Mouse (Mus musculus) colon, adult 2 months (tissue): ENCODE measurements around the gene Ccdc42. TPM values are rescaled to one million over a fixed set of nuclear protein-coding genes. Genes with fewer than 3 reads are reported as not detected.

Experiments used
- polyA plus RNA-seq: library from polyadenylated mRNA; depleted of rRNA; stranded (reverse); fragments of >200 nt; gene quantifications from 2 replicates; pipeline ENCODE4 v1.2.3, GENCODE M21; 2012; rRNA removed

Ccdc42 gene
- polyA plus RNA-seq = not detected in 2 replicates

GRCm38 (mm10) chr11:68586721-68587120, at the start of gene Ccdc42:
Gene Ccdc42, plus strand, starts transcription at chr11:68587021.

GRCm38 (mm10) chr11:68555918-68556584, 30.8 kb upstream of the Ccdc42 start, which contains the start of gene Mfsd6l:
Gene Mfsd6l, plus strand, starts transcription at chr11:68556186.

Other genes starting within 250 kb of the Ccdc42 start
- gene Ntn1, start 186.2 kb upstream of the Ccdc42 start, polyA plus RNA-seq = 35.2 and 38.9 TPM in 2 replicates
- gene Pik3r5, start 154.9 kb upstream of the Ccdc42 start, polyA plus RNA-seq = 5.8 and 5.9 TPM in 2 replicates
- gene Pik3r6, start 84.0 kb upstream of the Ccdc42 start, polyA plus RNA-seq = 1.8 and 2.0 TPM in 2 replicates
- 6.5 and 8.3 TPM in 2 replicates for gene Mfsd6l, start 30.8 kb upstream of the Ccdc42 start, polyA plus RNA-seq
- 8.1 and 9.0 TPM in 2 replicates for gene Myh10, start 104.5 kb downstream of the Ccdc42 start, polyA plus RNA-seq